14 mouse cellular contexts compared by ENCODE assay signal in the genomic region with DNA sequence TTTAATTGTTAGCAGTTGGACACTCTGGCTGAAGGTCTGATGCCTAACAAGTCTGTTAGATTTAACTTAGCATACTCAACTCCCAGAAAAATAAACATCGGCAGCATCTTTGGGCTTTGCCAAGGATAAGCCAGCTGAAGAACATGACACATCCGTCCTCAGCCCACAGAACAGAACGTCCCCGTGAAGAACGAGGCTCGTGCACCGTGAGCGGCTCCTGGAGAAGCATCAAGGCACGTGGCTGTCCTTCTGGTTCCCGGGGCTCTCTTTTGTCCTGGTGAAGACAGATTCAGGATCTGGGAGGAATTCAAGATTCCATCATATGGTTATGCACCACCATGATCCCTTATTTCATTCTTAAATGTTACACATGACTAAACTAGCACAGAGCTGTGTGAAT.
DNase-seq lines count a peak whose midpoint lies in the region; TF ChIP-seq lines count a peak whose summit lies in the region.
"Had no signal": no experiment of that assay in that cellular context is flagged by ENCODE, and none has a peak within 500 bp of the region (broad histone marks: within the 10 kb centered on the region; RNA-seq: fewer than 3 reads in every experiment).

No protein-coding gene starts in this region.

- TF ChIP-seq CTCF in lung, adult 2 months (IDR thresholded peaks at IDR 0.05; ENCODE audit: insufficient read depth, low read length) = no peak

- 57% methylated on average over 10 of the region's 10 CpGs for WGBS in lung, adult 2 months

- no peak for TF ChIP-seq POLR2A in lung, adult 2 months (IDR thresholded peaks at IDR 0.05; ENCODE audit: borderline replicate concordance, extremely low read depth, low read depth, low read length)

- DNase-seq in gastrocnemius, adult 18-20 months (ENCODE audit: low spot score) = peak; percentile 57
- no peak for DNase-seq in gastrocnemius, adult 8-10 months (ENCODE audit: low spot score in 2 of 2)
- peak; percentile 44 for DNase-seq in lung, postnatal 10 days
- no peak for DNase-seq in lung, adult 2 months
- DNase-seq in left cerebral cortex, adult 8-10 months (ENCODE audit: low spot score in 2 of 2) = peak; percentile 56 to 86
- DNase-seq in right cerebral cortex, postnatal 25 days = peak; percentile 76
- no peak for DNase-seq in thymus, postnatal 10 days (ENCODE audit: low spot score in 2 of 2)
- DNase-seq in retina, postnatal 1 day = no peak
- DNase-seq: cerebellum, adult 2 months; spleen, adult 18-20 months; thymus, adult 2 months had no signal

- H3K4me1 ChIP-seq in lung, adult 2 months (ENCODE audit: control insufficient read depth, insufficient read depth, low read length) = no peaks in the 10 kb centered on the region
- H3K4me1 ChIP-seq: embryonic facial prominence, embryonic 10.5 days; liver, embryonic 15.5 days; neural tube, embryonic 15.5 days had no signal

- no peak overlapping the region for H3K4me3 ChIP-seq in lung, adult 2 months (replicated peaks; ENCODE audit: extremely low read depth, low read depth, low read length)
- H3K4me3 ChIP-seq: embryonic facial prominence, embryonic 10.5 days; liver, embryonic 15.5 days; neural tube, embryonic 15.5 days had no signal

Comparison
In these comparisons a context has a peak if more than half of its experiments do, and no peak if none do; other contexts are left out.
1. DNase-seq: peak in gastrocnemius, adult 18-20 months (single experiment), lung, postnatal 10 days (single experiment), left cerebral cortex, adult 8-10 months (2 of 2) and right cerebral cortex, postnatal 25 days (single experiment); none in gastrocnemius, adult 8-10 months (0 of 2), lung, adult 2 months (single experiment), thymus, postnatal 10 days (0 of 2) and retina, postnatal 1 day (single experiment).